Mouse (Mus musculus) c-Kit-positive CD71-positive TER-119-negative erythroid progenitor cells, embryonic 14.5 days (primary cell): Measurements from ENCODE around the gene Fat4.

Experiments
- DNase-seq: peaks from one replicate; pipeline ENCODE4 v3.0.0-alpha.2; 2013; ENCODE audit warnings: low read depth

Fat4 gene

DNA sequence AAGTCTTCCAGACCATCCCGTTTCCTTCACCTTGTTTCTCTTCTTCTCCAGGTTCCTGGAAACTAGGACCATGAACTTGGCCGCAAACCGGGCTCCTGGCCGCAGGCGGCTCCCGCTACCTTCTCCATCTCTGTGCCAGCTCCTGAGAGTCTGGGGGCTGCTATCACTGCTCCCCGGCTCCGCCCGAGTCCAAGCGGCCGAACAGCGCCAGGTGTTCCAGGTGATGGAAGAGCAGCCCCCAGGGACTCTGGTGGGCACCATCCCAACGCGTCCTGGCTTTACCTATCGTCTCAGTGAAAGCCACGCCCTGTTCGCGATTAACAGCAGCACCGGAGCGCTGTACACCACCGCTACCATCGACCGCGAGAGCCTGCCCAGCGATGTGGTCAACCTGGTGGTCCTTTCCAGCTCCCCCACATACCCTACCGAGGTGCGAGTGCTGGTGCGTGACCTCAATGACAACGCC is at the start of gene Fat4:
Fat4 (plus strand) TSS at position 51 of the 466 bp plus-strand sequence.
- DNase-seq, result no peak

DNA sequence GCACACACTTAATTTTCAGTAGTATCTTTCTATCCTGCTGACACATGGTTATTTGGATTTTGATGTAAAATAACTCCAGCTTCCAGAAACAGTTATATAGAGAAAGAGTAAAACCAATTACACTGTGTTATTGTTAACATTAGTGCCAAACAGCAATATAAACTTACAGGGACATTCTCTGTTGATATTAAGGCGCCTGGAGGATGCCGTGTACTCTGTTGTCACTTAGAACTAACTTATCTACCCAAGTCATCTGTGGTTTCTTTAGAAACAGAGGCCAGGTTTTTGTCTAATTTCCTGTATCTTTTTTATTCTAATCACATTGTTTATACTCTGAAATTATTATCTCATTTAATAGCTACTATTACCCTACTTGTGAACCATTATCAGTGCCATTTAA is 47.3 kb upstream of the Fat4 start:
- no peak for DNase-seq

DNA sequence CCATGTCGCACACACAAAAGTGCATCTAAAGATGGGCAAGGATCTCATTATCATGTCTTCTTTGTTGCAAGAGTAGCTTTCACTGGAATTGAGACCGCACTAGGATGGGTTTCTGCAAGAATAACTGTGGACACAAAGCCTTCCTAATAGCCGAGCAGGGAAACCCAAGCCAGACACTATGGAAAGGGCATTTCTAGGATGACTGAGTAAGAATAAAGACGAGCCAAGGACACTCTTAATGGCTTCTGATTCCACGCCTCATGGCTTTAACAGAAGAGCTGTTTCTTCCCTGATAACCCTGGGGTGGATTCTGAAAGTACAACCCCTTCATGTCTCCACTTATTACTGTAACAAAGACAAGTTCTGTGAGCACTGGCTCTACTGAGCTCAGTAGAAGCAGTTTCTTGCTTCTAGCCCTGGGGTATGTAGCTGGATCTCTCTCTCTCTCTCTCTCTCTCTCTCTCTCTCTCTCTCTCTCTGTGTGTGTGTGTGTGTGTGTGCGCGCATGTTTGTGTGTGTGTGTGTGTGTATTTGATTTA is 43.7 kb upstream of the Fat4 start:
- DNase-seq, result no peak

DNA sequence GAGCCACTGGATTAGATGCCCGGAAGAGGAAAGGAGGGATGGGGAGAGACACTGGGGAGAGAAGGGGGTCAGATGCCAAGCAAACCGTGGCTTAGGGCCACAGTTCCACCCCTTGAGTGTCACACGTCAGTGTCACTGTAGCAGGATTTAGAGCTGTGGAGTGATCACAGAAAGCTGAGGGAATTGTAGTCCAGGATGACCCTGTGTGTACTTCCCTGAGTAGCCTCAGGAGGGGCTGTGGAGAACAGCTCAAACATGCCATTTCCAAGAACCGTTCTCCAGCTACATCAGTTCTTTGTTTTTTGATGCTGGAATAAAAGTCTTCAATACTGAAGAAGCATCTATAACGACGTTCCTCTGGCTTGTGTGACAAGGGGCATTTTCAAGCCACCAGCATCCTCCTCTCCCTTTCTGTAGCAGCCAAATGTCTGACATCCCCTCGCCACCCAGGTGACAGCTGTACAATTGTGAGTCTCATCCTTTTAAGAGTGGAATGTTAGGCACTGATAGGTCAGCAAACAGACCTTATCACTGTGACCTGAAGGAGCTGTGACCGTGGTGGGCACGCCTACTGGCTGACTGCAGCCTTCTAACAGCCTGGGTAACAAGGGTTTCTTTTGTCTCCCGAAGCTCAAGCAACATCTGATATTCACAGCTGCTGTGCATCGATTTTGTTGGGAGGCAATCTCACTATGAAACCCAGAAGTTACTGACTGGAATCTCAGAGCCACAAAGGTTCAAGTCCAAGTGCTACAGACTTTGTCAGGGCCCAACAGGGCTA is 39.9 kb upstream of the Fat4 start:
- no peak for DNase-seq

DNA sequence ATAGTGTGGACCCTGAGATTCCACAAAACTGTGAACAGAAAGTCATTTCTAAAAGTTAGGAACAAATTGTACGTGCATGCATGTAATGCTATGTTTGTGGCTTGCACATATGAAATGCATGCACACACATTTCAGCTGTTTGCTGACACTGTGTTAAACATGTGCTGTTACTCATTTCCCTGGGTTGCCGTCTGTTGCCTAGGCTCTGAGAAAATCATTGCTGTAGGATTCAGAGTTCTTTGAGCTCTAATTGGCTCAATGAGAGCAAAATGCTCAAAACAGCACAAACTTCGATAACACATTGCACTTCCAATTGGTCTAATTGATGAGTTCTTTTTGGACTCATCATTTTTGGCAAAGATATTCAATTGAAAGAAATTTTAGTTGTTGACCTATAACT is 37.7 kb upstream of the Fat4 start:
- DNase-seq, result no peak

DNA sequence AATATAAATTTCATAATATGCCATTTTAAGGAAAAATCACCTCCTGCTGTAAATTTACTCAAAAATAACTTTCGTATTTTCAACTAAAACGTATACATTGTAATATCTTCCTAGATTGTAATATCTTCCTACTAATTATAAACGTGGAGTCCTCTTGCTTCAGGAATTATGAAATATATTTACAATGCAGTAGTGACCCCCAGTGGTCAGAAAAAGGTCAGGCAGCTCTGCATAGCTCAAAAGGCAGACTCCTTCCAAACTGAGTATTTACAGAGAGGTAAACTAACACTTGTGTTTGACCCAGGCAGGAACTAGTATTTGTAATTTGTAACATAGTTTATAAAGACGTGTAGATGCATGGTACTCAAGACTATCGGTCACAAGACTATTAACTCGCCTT is 37.2 kb upstream of the Fat4 start:
- DNase-seq, result peak; percentile 34

DNA sequence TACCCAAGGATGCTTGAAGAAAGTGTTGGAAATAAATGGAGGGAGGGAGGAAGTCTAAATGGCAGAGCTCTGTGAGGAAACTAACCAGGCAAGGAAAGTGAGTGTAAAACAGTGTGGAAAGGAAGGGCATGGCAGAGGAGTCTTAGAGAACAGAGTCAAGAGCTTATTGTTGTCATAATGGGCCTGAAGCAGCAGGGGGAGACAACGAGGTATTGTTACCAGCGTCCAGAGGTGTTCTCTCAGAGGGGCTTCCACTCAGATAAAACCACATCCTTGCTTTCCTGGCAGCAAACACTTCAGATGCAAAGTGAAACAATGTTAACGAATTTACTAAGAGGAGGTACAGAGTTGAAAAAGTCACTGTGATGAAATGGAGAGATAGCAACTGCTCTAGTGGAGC is 33.1 kb upstream of the Fat4 start:
- DNase-seq, result no peak

DNA sequence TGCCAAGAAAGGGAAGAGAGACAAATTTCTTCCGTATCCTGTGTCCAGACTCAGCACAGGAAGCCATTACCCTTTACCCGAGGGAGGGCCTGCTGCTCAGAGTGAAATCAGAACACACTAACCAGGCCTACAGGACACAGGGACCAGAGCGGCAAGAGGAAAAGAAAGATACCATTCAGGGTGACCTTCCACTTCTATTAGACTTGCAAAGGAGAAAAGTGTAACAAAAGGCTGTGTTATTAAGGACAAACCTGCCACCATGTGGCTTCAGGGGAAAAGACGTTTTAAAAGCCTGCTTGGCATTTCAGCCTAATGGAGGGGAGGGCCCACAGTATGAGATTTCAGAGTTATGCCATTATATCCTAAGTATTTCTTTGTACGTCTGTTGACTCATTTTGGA is 26.1 kb upstream of the Fat4 start:
- no peak for DNase-seq

DNA sequence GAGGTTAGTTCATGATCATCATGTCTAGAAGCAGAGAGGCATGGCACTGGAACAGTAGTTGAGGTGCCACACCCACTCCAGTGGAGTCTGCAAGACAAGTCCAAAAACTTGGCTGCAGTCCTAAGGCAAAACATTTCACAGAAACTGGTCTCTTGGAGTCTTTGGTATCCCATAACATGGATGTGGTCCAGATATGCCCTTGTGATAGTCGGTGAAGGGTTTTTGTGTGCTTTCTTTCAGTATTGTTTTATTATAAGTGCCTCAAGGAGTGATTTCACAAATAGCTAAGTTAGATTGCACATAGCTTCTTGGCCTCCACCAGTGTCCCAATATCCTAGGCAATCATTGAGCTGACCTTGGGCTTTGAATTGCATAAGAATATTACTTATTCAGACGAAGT is 15.4 kb upstream of the Fat4 start:
- DNase-seq, result no peak

DNA sequence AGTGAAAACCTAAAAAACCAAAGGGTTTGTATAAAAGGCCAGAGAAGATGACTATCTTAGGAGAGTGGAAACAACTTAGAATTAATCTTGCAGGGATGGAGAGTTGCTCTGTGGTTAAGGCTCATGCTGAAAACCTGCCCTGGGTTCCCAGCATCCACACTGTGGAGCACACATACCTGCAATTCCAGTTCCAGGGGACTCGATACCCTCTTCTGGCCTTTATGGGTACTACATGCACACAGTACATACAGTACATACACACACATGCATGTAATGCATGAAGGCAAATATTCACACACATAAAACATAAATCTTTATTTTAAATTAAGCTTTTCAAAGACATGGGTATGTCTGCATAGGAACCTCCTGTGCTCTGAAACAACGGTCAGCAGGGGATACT is 10.9 kb upstream of the Fat4 start:
- DNase-seq, result no peak

DNA sequence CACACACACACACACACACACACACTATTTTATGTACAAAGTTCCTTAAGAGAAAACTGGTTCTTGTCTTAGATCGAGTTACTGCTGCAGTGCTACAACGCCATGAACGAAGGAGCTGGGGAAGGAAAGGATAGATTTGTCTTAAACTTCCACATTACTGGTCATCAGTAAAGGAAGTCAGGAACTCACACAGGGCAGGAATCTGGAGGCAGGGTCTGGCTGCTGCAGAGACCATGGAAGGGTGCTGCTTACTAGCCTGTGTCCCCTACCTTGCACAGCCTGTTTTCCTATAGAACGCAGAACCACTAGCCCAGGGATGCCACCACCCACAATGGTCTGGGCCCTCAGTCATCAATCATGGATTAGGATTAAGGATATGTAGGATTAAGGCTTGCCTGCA is 10.0 kb upstream of the Fat4 start:
- no peak for DNase-seq

DNA sequence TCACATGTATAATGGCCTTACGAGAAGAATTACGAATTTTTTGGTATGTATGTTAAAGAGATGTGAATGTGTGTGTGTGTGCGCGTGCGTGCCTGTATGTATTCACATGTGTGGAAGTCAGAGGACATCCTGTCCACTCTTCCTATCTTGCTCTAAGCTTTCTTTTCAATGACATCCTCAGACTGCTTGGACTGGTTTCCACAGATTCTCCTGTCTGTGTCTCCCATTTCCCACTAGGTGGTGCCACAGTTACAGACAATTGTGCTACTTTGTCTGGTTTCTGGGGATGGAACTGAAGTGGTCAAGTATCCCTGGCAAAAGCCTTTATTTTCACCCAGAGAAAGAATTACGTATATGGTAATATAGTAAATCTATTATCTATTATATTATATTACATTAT is 4.0 kb upstream of the Fat4 start:
- DNase-seq, result no peak

DNA sequence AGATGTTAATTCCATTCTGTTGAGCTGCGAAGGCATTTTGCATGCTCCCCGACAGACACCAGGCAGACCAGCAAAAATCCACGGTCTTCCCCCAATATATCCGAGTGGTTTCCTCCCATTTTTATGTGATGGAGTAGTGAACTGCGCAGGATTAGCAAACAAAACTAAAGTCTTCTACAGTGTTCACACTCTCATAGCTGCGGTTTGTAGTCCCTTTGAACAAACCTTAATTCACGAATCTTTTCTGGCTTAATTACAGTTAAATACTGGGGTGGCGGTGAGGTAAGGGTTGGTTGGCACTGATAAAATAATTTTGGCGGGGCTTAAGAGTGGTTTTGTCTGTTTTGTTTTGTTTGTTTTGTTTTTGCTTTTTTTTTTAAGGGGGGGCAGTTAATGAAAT is 3.1 kb upstream of the Fat4 start:
- DNase-seq, result no peak

DNA sequence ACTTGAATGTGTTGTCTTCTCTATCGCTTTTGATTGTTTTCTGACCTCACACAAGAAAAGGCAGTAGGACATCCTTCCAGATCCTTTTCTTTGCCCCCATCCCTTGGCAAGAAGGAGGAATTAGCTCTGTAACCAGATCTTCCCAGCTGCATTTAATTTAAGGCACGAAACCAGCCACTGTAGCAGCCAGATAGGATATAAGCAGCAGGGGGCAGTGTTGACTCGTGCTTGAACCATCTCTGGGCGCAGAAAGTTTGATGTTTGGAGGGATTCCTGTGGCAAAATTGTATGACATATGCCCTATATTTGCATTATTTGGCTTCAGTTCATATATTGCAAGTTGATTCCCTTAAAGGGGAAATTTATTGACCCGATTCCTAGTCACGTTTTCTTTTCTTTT is 2.5 kb upstream of the Fat4 start:
- DNase-seq, result no peak

DNA sequence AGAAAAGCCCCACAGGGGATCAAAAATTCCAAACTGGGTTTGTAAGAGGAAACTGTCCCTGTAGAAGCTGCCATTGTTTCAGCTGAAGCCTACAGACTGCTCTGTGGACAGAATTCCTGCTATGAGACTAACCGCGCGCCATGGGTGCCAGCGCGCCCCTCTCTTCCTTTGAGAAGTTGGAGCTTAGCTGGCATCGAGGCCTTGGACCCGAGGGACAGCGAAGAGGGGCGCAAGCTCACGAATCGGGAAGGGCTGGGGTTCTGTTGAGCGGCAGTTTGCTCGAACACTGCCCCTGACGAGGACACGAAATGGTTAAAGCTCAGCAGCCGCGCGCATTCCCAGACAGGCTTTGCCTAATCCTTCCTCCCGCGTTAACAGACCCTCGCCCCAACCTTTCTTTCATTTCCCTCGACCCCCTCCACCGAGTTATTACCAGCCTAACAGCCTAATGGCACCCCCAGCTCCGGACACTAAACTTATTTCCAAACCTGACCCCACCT is 1.8 kb upstream of the Fat4 start:
- DNase-seq, result no peak

DNA sequence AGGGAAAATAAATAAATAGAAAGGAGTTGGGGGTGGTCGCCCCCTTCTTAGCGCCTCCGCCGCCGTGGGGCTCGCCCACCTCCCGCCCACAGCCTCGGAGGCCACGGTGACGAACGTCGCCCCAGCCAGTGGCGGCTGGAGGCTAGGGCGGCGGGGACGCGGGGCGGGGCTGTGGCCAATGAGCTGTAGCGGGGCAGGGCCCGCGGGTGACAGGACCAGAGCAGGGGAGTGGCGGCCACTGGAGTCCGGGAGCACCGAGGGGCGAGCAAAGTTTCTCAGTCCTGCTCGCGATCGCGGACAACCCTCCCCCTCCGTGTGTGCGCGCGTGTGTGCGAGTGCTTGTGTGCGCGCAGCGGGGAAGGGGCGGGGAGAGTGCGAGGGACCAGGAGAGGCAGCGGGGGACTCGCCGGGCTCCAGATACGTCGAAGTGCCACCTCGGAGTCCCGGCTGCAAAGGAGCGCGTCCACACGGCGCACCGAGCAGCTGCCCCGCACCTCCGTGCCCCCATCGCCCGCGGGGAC is 1.2 kb upstream of the Fat4 start:
- DNase-seq, result no peak

DNA sequence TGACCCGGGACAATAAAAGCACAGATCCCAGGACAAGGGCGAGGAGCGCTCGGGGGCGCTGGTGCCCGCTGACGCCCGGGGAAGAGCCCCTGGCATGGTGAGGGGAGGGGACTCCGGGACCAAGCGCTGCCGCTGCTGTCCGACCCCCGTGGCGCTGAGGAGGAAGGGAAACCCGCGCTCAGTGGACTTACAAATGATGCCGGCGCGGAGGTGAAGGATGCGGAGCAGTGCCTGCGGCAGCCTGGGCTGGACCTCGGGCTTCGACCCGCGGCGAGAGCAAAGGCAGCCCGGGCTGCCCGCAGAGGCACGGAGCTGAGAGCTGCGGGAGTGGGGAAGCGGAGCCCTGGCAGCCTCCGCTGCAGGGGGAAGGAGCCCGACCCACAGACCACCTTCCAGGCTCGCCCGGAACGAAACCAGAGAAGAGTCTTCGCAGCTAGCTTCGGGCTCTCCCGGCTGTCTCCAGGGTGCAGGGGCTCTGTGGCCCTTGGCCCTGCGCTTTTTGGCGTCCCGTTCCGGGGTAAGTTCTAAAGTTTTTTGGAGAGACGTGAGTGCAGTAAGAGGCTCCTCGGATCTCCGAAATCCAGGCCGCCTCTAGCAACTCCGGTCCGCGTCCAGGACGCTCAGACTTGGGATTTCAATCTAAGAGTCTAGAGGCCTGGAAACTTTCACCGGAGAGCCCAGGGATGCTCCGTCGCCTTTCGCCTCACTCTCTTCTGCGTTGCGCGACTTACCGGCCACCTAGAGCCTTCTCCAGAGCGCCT is 499 bp upstream of the Fat4 start:
- DNase-seq, result no peak

DNA sequence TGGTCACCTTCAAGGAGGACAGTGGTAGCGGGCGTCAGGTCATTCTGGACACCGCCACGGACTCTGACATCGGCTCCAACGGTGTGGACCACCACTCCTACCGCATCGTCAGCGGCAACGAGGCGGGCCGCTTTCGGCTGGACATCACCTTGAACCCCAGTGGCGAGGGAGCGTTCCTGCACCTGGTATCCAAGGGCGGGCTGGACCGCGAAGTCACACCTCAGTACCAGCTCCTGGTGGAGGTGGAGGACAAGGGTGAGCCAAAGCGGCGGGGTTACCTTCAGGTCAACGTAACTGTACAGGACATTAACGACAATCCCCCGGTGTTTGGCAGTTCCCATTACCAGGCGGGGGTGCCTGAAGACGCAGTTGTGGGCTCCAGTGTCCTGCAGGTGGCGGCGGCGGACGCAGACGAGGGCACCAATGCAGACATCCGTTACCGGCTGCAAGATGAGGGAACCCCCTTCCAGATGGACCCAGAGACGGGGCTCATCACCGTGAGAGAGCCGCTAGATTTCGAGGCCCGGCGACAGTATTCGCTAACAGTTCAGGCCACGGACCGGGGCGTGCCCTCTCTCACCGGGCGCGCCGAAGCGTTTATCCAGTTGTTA is 746 bp downstream of the Fat4 start:
- DNase-seq, result no peak

DNA sequence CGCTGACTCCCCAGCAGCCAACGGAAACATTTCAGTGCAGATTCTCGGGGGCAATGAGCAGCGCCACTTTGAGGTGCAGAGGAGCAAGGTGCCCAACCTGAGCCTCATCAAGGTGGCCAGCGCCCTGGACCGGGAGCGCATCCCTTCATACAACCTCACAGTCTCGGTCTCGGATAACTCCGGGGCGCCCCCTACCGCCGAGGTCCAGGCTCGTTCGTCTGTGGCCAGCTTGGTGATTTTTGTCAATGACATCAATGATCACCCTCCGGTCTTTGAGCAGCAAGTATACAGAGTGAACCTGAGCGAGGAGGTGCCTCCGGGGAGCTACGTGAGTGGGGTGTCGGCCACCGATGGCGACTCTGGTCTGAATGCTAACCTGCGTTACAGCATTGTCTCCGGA is 1.4 kb downstream of the Fat4 start:
- DNase-seq, result no peak

DNA sequence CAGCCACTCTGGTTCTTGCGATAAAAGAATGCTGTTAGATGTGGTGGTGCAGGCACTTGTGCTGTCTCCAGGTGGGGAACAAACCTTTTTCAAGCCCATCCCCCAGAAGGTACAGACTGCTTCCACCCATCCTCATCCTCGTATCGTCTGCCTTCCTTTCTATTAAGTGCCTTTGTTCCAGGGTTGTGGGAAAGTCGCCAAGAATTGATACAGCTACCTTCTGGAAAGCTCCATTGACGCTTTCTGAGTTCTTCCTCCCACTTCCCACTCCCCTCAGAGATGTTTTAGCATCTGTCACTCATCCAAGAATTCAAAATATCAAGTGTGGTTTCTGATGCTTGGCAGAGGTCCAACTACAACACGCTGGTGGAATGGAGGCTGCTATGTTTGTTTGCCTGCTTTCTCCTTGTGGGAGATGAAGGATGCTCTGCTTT is 6.1 kb downstream of the Fat4 start:
- no peak for DNase-seq

DNA sequence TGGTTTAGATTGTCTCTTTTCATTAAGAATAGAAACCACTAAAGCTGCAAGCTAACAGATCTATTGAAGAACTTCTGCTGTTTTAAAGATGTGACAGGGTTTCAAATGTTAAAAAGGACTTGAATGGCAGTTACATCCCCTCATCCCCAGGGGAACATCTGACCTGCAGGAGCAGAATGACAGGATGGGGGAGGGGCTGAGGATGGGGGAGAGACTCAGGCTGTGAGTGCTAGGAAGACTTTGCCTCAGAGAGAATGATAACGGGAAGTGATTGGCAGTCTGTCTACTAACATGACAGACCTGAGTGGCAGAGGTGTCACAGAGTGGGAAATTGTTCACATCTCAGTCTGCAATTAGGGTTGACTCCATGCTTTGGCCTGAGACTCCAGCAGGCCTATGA is 14.1 kb downstream of the Fat4 start:
- no peak for DNase-seq

DNA sequence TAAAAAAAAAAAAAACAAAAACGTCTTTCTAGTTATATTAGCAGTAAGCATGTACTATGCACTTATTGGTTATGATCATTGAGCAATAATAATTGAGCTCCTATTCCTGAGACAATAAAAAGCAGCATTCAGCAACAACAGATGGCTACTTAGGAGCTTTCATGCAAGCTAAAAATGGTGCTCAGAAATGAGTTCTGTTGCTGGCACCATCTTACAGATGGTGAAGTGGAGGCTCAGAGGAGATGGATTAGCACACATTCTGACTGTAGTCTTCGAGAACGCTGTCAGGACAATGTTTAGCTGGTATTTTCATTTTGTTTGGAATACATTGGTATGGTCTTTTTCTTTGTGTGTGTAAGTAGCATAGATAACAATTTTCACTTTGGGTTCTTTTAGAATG is 20.1 kb downstream of the Fat4 start:
- DNase-seq, result no peak
